Mouse (Mus musculus) forebrain, embryonic 16.5 days (tissue): Measurements from ENCODE around the gene Zim1. TPM values are rescaled to one million over a fixed set of nuclear protein-coding genes. Genes with fewer than 3 reads are reported as not detected.

Source experiments
- polyA plus RNA-seq: library from polyadenylated mRNA; unstranded; fragments of >200 nt; fragmentation: Nextera tagmentation; extraction: Ambion mirVana; gene quantifications from 2 replicates; pipeline ENCODE4 v1.2.1, GENCODE M21; 2015

Zim1 gene
- polyA plus RNA-seq, 1 experiment from 2014 or later: 4.1 TPM

Other genes with a start within 250 kb of the Zim1 start
- gene Olfr1336, start 240.3 kb downstream of the Zim1 start, polyA plus RNA-seq: 0.03 TPM in 1 of 2 replicates, not detected in the other
- not detected in 2 replicates for gene Olfr1346, start 229.3 kb downstream of the Zim1 start, polyA plus RNA-seq
- not detected in 2 replicates for gene Olfr5, start 209.5 kb downstream of the Zim1 start, polyA plus RNA-seq
- not detected in 2 replicates for gene Olfr1347, start 196.7 kb downstream of the Zim1 start, polyA plus RNA-seq
- gene Olfr1348, start 187.7 kb downstream of the Zim1 start, polyA plus RNA-seq: not detected in 2 replicates
- not detected in 2 replicates for gene Olfr1349, start 173.5 kb downstream of the Zim1 start, polyA plus RNA-seq
- not detected in 2 replicates for gene Olfr1350, start 131.6 kb downstream of the Zim1 start, polyA plus RNA-seq
- 56.9 and 66.5 TPM in 2 replicates for gene Peg3, start 34.0 kb upstream of the Zim1 start, polyA plus RNA-seq
- 19.0 and 32.0 TPM in 2 replicates for gene Usp29, start 34.1 kb upstream of the Zim1 start, polyA plus RNA-seq